Mouse (Mus musculus) ES-Bruce4 (cell line): ENCODE measurements at regions not wholly inside any gene's neighbourhood (a gene's known extent, or its start where the extent isn't known, plus 50 kb on each side); places are given as distances from the start of the nearest gene placed in this dataset.

Experiments used
- H3K27ac ChIP-seq: 2 replicates; pipeline ENCODE4 v1.5.1; 2012; ENCODE audit warnings: low read length, inconsistent platforms; ENCODE audit not compliant: insufficient read depth
- H3K27me3 ChIP-seq: 2 replicates; pipeline ENCODE4 v1.6.1; 2012; ENCODE audit warnings: mild to moderate bottlenecking, low read length, inconsistent platforms; ENCODE audit not compliant: control insufficient read depth, poor library complexity, insufficient read depth, severe bottlenecking
- H3K36me3 ChIP-seq: 2 replicates; pipeline ENCODE4 v1.6.1; 2012; ENCODE audit warnings: inconsistent platforms, mild to moderate bottlenecking, low read length, moderate library complexity; ENCODE audit not compliant: control insufficient read depth, poor library complexity, insufficient read depth, severe bottlenecking
- H3K4me1 ChIP-seq: one replicate; pipeline ENCODE4 v1.8.1; 2011; ENCODE audit warnings: low read length; ENCODE audit not compliant: control insufficient read depth, insufficient read depth
- H3K4me3 ChIP-seq: 2 replicates; pipeline ENCODE4 v1.5.1; 2011; ENCODE audit warnings: low read depth, mild to moderate bottlenecking, low read length
- H3K9ac ChIP-seq: 2 replicates; pipeline ENCODE4 v1.6.1; 2012; ENCODE audit warnings: low read depth, mild to moderate bottlenecking, inconsistent platforms; ENCODE audit not compliant: poor library complexity, severe bottlenecking
- H3K9me3 ChIP-seq: replicated peaks from 2 replicates; pipeline ENCODE4 v1.6.1; 2012; ENCODE audit warnings: mild to moderate bottlenecking, low read length, inconsistent platforms; ENCODE audit not compliant: control insufficient read depth, poor library complexity, insufficient read depth, severe bottlenecking
- CTCF ChIP-seq: IDR thresholded peaks from one replicate; pipeline ENCODE4 v1.8.1; 2011; ENCODE audit warnings: low read depth, low read length
- EP300 ChIP-seq: IDR thresholded peaks from 2 replicates; pipeline ENCODE4 v1.6.1; 2011; ENCODE audit warnings: low read depth, low read length; ENCODE audit not compliant: insufficient read depth
- POLR2A ChIP-seq: IDR thresholded peaks from one replicate; pipeline ENCODE4 v1.8.1; 2011; ENCODE audit warnings: low read length; ENCODE audit not compliant: insufficient read depth

- H3K4me1 ChIP-seq = peaks cover 4% of the 10 kb centered on the region
- H3K9ac ChIP-seq = no peak overlapping the region
- H3K9me3 ChIP-seq = no peaks in the 10 kb centered on the region
- H3K36me3 ChIP-seq = no peaks in the 10 kb centered on the region
- H3K27ac ChIP-seq = no peak overlapping the region
- TF ChIP-seq EP300 (no peak), CTCF (no peak), POLR2A (no peak)
- no peak overlapping the region for H3K4me3 ChIP-seq
- H3K27me3 ChIP-seq = no peaks in the 10 kb centered on the region
Observed at GRCm38 (mm10) chr13:37484631-37485030, 139.6 kb downstream of the Ly86 start.

GRCm38 (mm10) chr13:37492115-37493001 lies 147.3 kb downstream of the Ly86 start:
- TF ChIP-seq POLR2A = no peak
- TF ChIP-seq CTCF = no peak
- TF ChIP-seq EP300 = no peak
- Histone ChIP-seq H3K27ac (no peak overlapping the region), H3K4me3 (no peak overlapping the region), H3K27me3 (no peaks in the 10 kb centered on the region), H3K9me3 (no peaks in the 10 kb centered on the region), H3K9ac (no peak overlapping the region), H3K4me1 (no peaks in the 10 kb centered on the region), H3K36me3 (no peaks in the 10 kb centered on the region)

- Histone ChIP-seq H3K27ac (no peak overlapping the region), H3K4me3 (no peak overlapping the region)
- TF ChIP-seq POLR2A (no peak), CTCF (no peak), EP300 (no peak)
Observed at GRCm38 (mm10) chr13:37493331-37493730, 148.3 kb downstream of the Ly86 start.

GRCm38 (mm10) chr13:37495272-37495932 lies 150.4 kb downstream of the Ly86 start:
- Histone ChIP-seq H3K27ac (no peak overlapping the region), H3K27me3 (no peaks in the 10 kb centered on the region), H3K9ac (no peak overlapping the region), H3K36me3 (no peaks in the 10 kb centered on the region), H3K9me3 (no peaks in the 10 kb centered on the region), H3K4me1 (no peaks in the 10 kb centered on the region), H3K4me3 (no peak overlapping the region)
- no peak for TF ChIP-seq EP300
- TF ChIP-seq CTCF = no peak
- TF ChIP-seq POLR2A = no peak

More at GRCm38 (mm10) chr13:37493331-37493730, 148.3 kb downstream of the Ly86 start:
- H3K4me1 ChIP-seq = no peaks in the 10 kb centered on the region
- H3K9ac ChIP-seq = no peak overlapping the region
- no peaks in the 10 kb centered on the region for H3K9me3 ChIP-seq
- no peaks in the 10 kb centered on the region for H3K27me3 ChIP-seq
- no peaks in the 10 kb centered on the region for H3K36me3 ChIP-seq

- TF ChIP-seq EP300 (no peak), POLR2A (no peak), CTCF (no peak)
- Histone ChIP-seq H3K9me3 (no peaks in the 10 kb centered on the region), H3K36me3 (no peaks in the 10 kb centered on the region), H3K4me1 (no peaks in the 10 kb centered on the region), H3K4me3 (no peak overlapping the region), H3K27ac (no peak overlapping the region), H3K9ac (no peak overlapping the region), H3K27me3 (no peaks in the 10 kb centered on the region)
Observed at GRCm38 (mm10) chr13:37497986-37498385, 153.0 kb downstream of the Ly86 start.
